Mouse (Mus musculus): ENCODE data around the gene Mkrn2. TPM values are rescaled to one million over a fixed set of nuclear protein-coding genes. Genes with fewer than 3 reads are reported as not detected.

Mkrn2 gene
- 20.5 and 34.1 TPM in 2 replicates for polyA plus RNA-seq (2012; ENCODE audit: insufficient read depth, insufficient read length, missing spikeins)

GRCm38 (mm10) chr6:115601715-115602523 is at the start of gene Mkrn2:
TSS of gene Mkrn2 (plus strand) at chr6:115601902.
- Histone ChIP-seq H3K27ac (replicated peaks; ENCODE audit: low read depth, low read length) (no peak within 1 kb of the TSS), H3K4me3 (ENCODE audit: insufficient read depth, low read depth, low read length) (peak within 1 kb of the TSS; percentile 93), H3K4me1 (ENCODE audit: control insufficient read depth, insufficient read depth, insufficient read length, low read length) (peaks cover 11% of the 10 kb centered on the region)

DNA sequence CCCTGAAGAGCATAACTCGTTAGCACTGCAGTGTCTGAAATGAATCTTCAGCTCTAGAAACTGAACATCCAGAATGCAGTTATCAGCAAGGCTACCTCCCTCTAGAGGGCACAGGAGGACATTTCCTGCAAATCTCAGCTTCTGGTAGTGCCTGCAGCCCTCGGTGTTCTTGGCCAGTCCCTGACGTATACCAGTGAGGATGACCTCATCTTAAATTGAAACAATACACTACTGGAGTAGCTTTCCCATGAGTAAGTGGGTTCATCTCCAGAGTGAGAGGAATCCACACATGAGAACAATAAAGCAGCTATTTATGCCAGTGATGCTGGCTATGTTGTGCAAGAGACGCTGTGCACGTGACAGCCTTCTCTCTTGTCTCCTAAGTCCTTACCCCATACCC is 46.2 kb upstream of the Mkrn2 start:
- Histone ChIP-seq H3K4me3 (ENCODE audit: insufficient read depth, low read depth, low read length) (no peak overlapping the region), H3K4me1 (ENCODE audit: control insufficient read depth, insufficient read depth, insufficient read length, low read length) (no peaks in the 10 kb centered on the region), H3K27ac (replicated peaks; ENCODE audit: low read depth, low read length) (no peak overlapping the region)

GRCm38 (mm10) chr6:115558176-115558575 is 43.5 kb upstream of the Mkrn2 start:
- no peak overlapping the region for H3K27ac ChIP-seq (replicated peaks; ENCODE audit: low read depth, low read length)
- H3K4me1 ChIP-seq (ENCODE audit: control insufficient read depth, insufficient read depth, insufficient read length, low read length): no peaks in the 10 kb centered on the region
- no peak overlapping the region for H3K4me3 ChIP-seq (ENCODE audit: insufficient read depth, low read depth, low read length)

DNA sequence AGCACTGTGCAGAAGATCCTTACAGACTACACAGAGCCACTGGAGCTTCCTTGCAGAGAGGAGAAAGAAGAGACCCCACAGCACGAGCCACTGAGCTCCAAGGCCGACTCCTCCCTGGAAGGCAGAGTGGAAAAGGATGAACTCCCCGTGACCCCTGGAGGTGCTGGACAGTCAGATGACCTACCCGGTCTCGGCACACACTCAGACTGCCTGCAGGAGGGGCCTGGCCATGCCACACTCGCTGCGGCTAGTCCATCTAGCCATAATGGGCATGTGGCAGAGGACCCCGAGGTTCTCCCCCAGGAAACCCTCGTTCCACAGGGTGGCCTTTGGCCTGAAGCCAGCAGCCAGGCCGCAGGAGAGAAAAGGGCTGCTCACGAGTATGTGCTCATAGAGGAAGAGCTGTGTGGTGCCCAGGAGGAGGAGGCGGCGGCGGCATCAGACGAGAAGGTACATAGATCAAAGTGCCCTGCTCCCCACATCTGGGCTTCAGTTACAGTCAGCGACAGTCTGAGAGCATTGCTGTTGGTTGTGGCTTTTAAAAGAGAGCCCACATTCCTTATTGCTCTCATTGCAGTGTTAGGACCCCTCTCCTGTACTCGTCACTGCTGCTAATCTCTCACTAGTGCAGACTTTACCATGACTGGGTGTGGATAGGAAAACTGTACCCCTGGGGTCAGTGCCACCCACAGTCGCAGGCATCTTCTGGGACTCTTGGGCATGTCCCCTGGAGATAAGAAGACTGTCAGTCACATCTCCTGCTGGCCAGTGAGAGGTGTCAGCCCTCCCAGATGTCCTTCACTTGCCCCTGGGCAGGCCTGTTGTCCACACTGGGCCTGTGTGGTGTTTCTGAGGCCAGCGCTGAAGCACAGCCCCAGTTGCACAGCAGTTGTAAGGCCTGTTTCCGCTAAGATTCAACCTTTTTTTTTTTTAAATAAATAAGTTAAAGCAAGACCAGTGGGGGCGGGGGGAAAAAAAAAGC is 41.8 kb upstream of the Mkrn2 start:
- H3K27ac ChIP-seq (replicated peaks; ENCODE audit: low read depth, low read length): no peak overlapping the region
- no peak overlapping the region for H3K4me3 ChIP-seq (ENCODE audit: insufficient read depth, low read depth, low read length)
- no peaks in the 10 kb centered on the region for H3K4me1 ChIP-seq (ENCODE audit: control insufficient read depth, insufficient read depth, insufficient read length, low read length)

DNA sequence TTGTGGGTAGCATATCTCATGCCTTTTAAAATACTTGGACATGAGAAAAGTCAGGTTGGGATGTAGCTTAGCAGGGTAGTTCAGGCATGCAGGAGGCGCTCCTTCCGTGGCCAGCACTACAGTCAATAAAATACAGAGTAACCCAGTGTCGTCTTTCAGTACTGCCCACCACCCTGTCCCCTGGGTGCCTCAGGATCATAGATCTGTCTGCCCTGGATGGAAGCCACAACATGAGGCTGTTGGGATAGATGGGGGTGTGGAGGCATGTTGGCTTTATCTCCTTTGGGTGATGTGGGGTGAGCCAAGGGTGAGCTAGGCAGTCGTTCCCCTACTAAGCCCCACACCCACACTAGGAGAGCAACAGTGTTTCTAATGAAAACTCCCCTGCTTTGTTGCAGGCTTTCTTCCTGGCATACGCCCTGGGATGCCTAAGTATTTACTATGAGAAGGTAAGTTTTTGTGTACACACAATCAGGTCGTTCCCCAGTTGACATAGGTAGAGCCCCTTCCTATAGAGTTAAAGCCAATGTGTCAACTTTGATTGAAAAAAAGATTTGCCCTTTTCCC is 36.1 kb upstream of the Mkrn2 start:
- Histone ChIP-seq H3K4me1 (ENCODE audit: control insufficient read depth, insufficient read depth, insufficient read length, low read length) (no peaks in the 10 kb centered on the region), H3K4me3 (ENCODE audit: insufficient read depth, low read depth, low read length) (no peak overlapping the region), H3K27ac (replicated peaks; ENCODE audit: low read depth, low read length) (no peak overlapping the region)

GRCm38 (mm10) chr6:115574171-115574570 is 27.5 kb upstream of the Mkrn2 start:
- Histone ChIP-seq H3K4me1 (ENCODE audit: control insufficient read depth, insufficient read depth, insufficient read length, low read length) (no peaks in the 10 kb centered on the region), H3K4me3 (ENCODE audit: insufficient read depth, low read depth, low read length) (no peak overlapping the region), H3K27ac (replicated peaks; ENCODE audit: low read depth, low read length) (no peak overlapping the region)

DNA sequence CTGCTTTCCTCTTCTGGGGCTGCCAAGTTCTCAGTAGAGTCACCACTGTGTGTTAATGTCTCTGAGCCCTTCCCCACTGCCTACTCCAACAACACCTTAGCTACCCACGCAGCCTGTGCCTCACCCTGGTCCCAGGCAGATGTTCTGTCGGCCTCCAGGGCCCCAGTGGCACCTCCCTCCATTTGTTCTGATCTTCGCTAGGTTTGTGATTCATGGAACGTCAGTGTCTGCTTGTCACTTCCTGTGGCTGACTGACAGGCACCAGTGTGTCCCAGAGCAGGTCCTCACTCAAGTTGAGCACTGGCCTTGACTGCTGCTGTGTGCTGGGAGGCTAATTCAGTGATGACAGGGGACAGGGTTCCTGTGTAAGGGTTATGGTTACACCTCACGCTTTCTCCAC is 24.3 kb upstream of the Mkrn2 start:
- H3K4me1 ChIP-seq (ENCODE audit: control insufficient read depth, insufficient read depth, insufficient read length, low read length): no peaks in the 10 kb centered on the region
- no peak overlapping the region for H3K4me3 ChIP-seq (ENCODE audit: insufficient read depth, low read depth, low read length)
- H3K27ac ChIP-seq (replicated peaks; ENCODE audit: low read depth, low read length): no peak overlapping the region

DNA sequence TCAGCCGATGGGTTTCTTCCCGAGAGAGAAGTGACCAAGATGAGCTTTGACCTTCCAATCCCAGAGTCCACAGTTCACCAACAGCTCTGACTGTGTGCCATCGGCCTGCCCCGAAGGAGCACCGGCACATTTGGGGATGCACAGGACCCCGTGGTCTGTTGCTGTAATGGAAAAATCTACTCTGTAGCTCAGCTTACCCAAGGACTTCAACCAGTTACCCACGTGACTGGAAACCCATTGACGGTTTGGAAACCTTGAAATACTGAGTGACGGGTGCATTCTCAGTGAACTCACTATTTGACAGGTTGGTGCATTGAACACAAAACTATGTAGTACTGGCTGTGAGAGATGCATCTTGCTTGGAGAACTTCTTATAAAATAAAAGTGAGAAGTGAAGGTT is 23.8 kb upstream of the Mkrn2 start:
- no peak overlapping the region for H3K27ac ChIP-seq (replicated peaks; ENCODE audit: low read depth, low read length)
- H3K4me1 ChIP-seq (ENCODE audit: control insufficient read depth, insufficient read depth, insufficient read length, low read length): no peaks in the 10 kb centered on the region
- H3K4me3 ChIP-seq (ENCODE audit: insufficient read depth, low read depth, low read length): no peak overlapping the region

- Histone ChIP-seq H3K4me1 (ENCODE audit: control insufficient read depth, insufficient read depth, insufficient read length, low read length) (no peaks in the 10 kb centered on the region), H3K4me3 (ENCODE audit: insufficient read depth, low read depth, low read length) (no peak overlapping the region)
These were observed 20.9 kb upstream of the Mkrn2 start for GRCm38 (mm10) chr6:115580810-115581209.

GRCm38 (mm10) chr6:115582328-115583115 is 19.2 kb upstream of the Mkrn2 start:
- H3K27ac ChIP-seq (replicated peaks; ENCODE audit: low read depth, low read length): no peak overlapping the region
- H3K4me1 ChIP-seq (ENCODE audit: control insufficient read depth, insufficient read depth, insufficient read length, low read length): no peaks in the 10 kb centered on the region
- H3K4me3 ChIP-seq (ENCODE audit: insufficient read depth, low read depth, low read length): no peak overlapping the region

More at GRCm38 (mm10) chr6:115580810-115581209, 20.9 kb upstream of the Mkrn2 start:
- H3K27ac ChIP-seq (replicated peaks; ENCODE audit: low read depth, low read length): no peak overlapping the region

DNA sequence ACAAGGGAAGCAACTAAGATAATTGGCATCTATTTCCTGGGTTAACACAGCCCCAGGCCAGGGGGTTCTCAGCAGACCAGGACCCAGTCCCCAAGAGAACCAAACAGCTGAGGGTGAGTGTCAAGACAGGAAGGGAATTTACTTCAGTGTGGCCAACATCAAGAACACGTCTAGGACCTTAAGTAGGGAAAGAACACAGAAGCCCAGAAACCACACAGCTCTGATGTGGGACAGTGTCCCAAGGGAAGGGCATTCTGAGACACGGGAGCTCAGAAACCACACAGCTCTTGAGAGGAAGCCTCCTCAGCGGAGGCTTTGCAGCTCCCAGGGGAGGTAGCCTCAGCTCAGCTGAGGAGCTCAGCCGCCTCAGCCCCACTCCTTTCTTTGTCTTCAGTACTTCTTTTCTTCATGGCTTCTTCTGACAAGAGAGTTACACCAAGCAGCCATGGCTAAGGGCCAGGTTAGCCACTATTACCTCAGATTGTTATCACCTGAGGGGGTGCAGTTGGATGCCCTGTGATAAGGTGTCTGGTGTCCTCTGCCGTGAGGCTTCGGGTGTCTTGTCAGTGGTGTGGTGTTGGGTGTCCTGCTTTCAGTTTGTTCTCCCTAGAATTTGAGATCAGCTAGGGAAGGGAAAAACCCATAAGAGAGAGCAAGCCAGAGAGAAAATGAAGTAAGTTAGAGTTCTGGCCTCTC is 18.1 kb upstream of the Mkrn2 start:
- no peaks in the 10 kb centered on the region for H3K4me1 ChIP-seq (ENCODE audit: control insufficient read depth, insufficient read depth, insufficient read length, low read length)
- no peak overlapping the region for H3K4me3 ChIP-seq (ENCODE audit: insufficient read depth, low read depth, low read length)
- H3K27ac ChIP-seq (replicated peaks; ENCODE audit: low read depth, low read length): no peak overlapping the region

- Histone ChIP-seq H3K27ac (replicated peaks; ENCODE audit: low read depth, low read length) (no peak overlapping the region), H3K4me1 (ENCODE audit: control insufficient read depth, insufficient read depth, insufficient read length, low read length) (no peaks in the 10 kb centered on the region), H3K4me3 (ENCODE audit: insufficient read depth, low read depth, low read length) (no peak overlapping the region)
These were observed 17.5 kb upstream of the Mkrn2 start for GRCm38 (mm10) chr6:115584176-115584575.

DNA sequence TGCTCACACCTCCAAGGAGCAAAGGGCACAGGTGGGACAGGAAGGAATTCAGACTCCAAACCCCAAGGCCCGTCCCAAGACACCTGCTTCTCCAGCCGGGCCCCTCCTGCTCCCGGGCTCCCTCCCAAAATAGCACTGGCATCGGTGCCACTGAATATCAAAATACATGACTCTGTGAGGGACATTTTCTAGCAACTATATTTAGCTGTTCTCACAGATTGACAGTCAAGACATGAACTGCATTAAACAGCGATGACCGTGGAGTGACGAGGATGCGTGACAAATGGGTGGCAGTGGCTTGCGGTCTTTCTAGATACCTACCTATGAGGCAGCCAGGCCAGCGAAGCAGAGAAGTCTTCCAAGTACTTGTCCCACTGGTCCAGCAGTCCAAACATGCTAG is 15.4 kb upstream of the Mkrn2 start:
- no peaks in the 10 kb centered on the region for H3K4me1 ChIP-seq (ENCODE audit: control insufficient read depth, insufficient read depth, insufficient read length, low read length)
- no peak overlapping the region for H3K4me3 ChIP-seq (ENCODE audit: insufficient read depth, low read depth, low read length)
- H3K27ac ChIP-seq (replicated peaks; ENCODE audit: low read depth, low read length): no peak overlapping the region

DNA sequence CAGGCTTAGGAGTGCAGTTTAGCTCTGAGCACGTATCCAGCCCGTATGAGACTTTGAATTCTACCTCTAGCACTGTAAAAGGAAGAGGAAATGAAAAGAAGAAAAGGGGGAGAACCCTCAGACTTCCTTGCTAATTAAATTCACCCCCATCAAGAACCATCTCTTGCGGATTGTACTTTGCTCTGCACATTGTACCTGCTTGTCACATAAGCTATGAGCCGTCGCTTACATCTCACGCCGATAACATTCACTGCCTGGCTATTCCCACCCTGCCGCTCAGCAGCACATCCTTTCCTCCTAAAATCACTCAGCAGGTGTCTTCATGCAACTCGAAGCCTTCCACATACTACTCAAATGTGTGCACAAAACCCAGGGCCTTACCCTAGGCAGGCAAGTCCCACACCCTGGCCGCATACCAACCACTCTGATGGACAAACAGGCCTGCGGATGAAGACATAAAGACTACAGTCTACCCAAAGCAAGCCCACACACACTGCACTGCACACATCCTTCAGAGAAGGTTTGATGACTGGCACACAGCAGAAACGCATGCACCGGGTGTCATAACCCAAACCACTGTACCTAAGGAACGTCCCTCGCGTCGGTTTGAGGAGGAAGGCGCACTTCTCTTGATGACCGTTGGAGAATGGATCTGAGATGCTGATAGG is 9.9 kb upstream of the Mkrn2 start:
- no peaks in the 10 kb centered on the region for H3K4me1 ChIP-seq (ENCODE audit: control insufficient read depth, insufficient read depth, insufficient read length, low read length)
- no peak overlapping the region for H3K4me3 ChIP-seq (ENCODE audit: insufficient read depth, low read depth, low read length)
- H3K27ac ChIP-seq (replicated peaks; ENCODE audit: low read depth, low read length): no peak overlapping the region
